Mouse (Mus musculus) G1E (cell line): ENCODE measurements around the gene Gm42791.

ENCODE experiments used
- CTCF ChIP-seq: IDR thresholded peaks from 2 replicates; pipeline ENCODE4 v1.5.1; 2012; ENCODE audit warnings: low read depth, low read length, inconsistent platforms, mixed read lengths
- GATA1 ChIP-seq: IDR thresholded peaks from 2 replicates; pipeline ENCODE4 v1.6.1; 2012; ENCODE audit warnings: borderline replicate concordance, low read length, inconsistent platforms, mixed read lengths
- TAL1 ChIP-seq: conservative IDR thresholded peaks from 2 replicates; pipeline ENCODE4 v1.6.1; 2012; ENCODE audit warnings: low read depth, low read length, inconsistent platforms, mixed read lengths

DNA sequence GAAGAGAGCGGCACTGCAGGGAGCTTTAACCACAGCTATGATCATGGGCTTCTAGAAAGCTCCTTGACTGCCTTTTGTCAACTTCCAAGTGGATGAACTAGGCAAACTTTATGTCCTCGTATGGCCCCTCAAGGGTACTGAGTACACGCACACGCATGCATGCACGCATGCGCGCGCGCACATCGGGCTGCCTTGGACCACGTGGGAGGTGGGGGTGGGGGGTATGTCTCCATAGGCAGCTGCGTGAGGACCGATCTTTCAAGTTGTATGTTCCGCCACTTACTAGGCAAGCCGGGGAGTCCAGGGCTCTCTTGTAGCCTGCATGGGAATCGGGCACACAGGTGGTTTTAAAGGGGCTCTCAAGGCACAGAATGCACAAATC is 25.7 kb upstream of the Gm42791 start:
- TF ChIP-seq GATA1 (no peak), CTCF (no peak), TAL1 (no peak)
